Mouse (Mus musculus) megakaryocyte, embryonic 14.5 days (primary cell): Measurements from ENCODE around the gene Lsp1. TPM values are rescaled to one million over a fixed set of nuclear protein-coding genes. Genes with fewer than 3 reads are reported as not detected.

Source experiments
- H3K27me3 ChIP-seq: replicated peaks from 2 replicates; pipeline ENCODE3; 2012; ENCODE audit warnings: inconsistent platforms
- H3K36me3 ChIP-seq: replicated peaks from 2 replicates; pipeline ENCODE3; 2012; ENCODE audit warnings: low read length, inconsistent platforms, mixed read lengths
- H3K4me1 ChIP-seq: 2 replicates; pipeline ENCODE4 v1.6.1; 2012; ENCODE audit warnings: inconsistent platforms
- H3K4me3 ChIP-seq: replicated peaks from 2 replicates; pipeline ENCODE3; 2012; ENCODE audit warnings: moderate library complexity, mild to moderate bottlenecking, inconsistent platforms
- H3K9me3 ChIP-seq: 2 replicates; pipeline ENCODE4 v1.6.1; 2012; ENCODE audit warnings: inconsistent platforms
- FLI1 ChIP-seq: IDR thresholded peaks from 2 replicates; pipeline ENCODE4 v1.6.1; 2012; ENCODE audit warnings: low read length, inconsistent platforms, mixed read lengths
- GATA1 ChIP-seq: IDR thresholded peaks from 3 replicates; pipeline ENCODE4 v1.6.1; 2012; ENCODE audit warnings: mixed read lengths, low read length, inconsistent platforms, borderline replicate concordance
- polyA plus RNA-seq: library from polyadenylated mRNA; stranded (reverse); fragments of >175 nt; gene quantifications from 2 replicates; pipeline ENCODE4 v1.2.3, GENCODE M21; 2012; ENCODE audit warnings: low replicate concordance; ENCODE audit not compliant: insufficient read depth

Lsp1 gene
- polyA plus RNA-seq, 1 experiment: 33.2 TPM

DNA sequence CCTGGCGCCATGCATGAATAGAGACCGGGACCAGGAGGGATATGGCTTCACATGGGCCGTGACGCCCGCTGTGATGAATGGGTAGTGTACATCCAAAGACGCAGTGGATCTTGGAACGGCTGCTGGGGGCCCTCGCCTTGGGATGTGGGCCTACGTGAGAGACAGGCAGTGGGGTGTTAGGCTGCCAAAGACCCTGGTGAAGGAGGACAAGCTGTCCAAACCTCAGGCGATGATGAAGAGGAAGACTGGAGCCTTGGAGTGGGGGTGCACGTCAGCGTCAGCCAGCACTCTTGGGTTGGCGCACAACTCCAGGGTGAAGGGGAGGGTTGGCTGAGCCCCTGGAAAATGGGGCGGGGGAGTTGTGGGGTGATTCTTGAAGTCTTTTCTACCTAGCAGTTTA lies 29.5 kb upstream of the Lsp1 start:
- peaks cover 47% of the 10 kb centered on the region for H3K4me1 ChIP-seq
- no peaks in the 10 kb centered on the region for H3K9me3 ChIP-seq
- no peaks in the 10 kb centered on the region for H3K36me3 ChIP-seq
- peaks cover 74% of the 10 kb centered on the region for H3K27me3 ChIP-seq
- no peak for TF ChIP-seq FLI1
- no peak for TF ChIP-seq GATA1
- H3K4me3 ChIP-seq: no peak overlapping the region

- peaks cover 80% of the 10 kb centered on the region for H3K27me3 ChIP-seq
- H3K9me3 ChIP-seq: no peaks in the 10 kb centered on the region
- H3K4me3 ChIP-seq: no peak overlapping the region
Measured at GRCm38 (mm10) chr7:142433623-142434022, 27.0 kb upstream of the Lsp1 start.

GRCm38 (mm10) chr7:142434137-142434865 lies 26.3 kb upstream of the Lsp1 start, which contains the start of gene Syt8:
Syt8 (plus strand) TSS chr7:142434850.
- Histone ChIP-seq H3K36me3 (no peaks in the 10 kb centered on the region), H3K9me3 (no peaks in the 10 kb centered on the region), H3K4me3 (no peak within 1 kb of the TSS), H3K27me3 (peaks cover 80% of the 10 kb centered on the region), H3K4me1 (peaks cover 42% of the 10 kb centered on the region)
- TF ChIP-seq FLI1: no peak
- no peak for TF ChIP-seq GATA1

More at GRCm38 (mm10) chr7:142433623-142434022, 27.0 kb upstream of the Lsp1 start:
- no peaks in the 10 kb centered on the region for H3K36me3 ChIP-seq
- TF ChIP-seq GATA1: no peak
- TF ChIP-seq FLI1: no peak
- peaks cover 42% of the 10 kb centered on the region for H3K4me1 ChIP-seq

DNA sequence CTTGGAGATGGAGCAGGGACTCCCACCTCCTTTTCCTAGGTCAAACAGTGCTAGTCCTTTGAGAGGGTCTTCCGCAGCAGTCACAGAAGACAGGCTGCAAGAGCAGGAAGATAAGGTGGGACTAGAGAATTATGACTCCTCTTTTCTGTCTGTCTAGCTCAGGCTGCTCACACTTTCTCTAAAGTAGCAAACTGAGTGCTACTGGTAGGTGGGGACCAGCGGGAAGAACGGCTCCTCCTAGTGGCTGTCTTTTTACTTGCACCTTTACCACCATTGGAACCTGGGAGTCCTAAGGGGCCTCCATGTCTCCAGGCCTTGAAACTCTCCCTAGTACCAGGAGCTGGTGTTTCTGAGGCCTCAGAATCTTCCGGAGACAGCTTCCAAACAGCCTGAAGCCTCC lies 25.1 kb upstream of the Lsp1 start:
- Histone ChIP-seq H3K4me3 (no peak overlapping the region), H3K9me3 (no peaks in the 10 kb centered on the region), H3K4me1 (peaks cover 35% of the 10 kb centered on the region), H3K27me3 (peaks cover 76% of the 10 kb centered on the region), H3K36me3 (no peaks in the 10 kb centered on the region)
- TF ChIP-seq GATA1: no peak

DNA sequence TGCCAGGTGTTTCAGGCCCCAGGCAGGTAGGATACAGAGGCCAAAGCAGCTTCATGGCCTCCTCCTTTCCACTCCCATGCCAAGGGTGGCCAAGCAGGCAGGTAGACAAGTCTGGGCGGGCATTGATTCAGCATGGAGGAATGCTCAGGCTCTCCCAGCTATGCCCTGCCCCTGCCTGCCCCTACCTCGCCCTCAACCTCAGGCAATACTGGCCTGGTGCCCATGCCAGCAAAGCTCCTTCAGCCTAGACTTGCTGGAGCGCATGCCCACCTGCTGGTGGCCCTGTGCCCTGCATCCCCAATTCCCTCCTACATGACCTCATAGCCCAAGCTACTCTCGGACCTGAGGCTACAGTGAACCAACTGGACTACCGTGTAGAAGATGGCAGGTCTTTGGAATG lies 23.3 kb upstream of the Lsp1 start:
- Histone ChIP-seq H3K4me1 (peaks cover 36% of the 10 kb centered on the region), H3K27me3 (peaks cover 62% of the 10 kb centered on the region), H3K36me3 (no peaks in the 10 kb centered on the region), H3K4me3 (peak overlapping the region; percentile 10), H3K9me3 (no peaks in the 10 kb centered on the region)
- TF ChIP-seq GATA1: no peak
- no peak for TF ChIP-seq FLI1

DNA sequence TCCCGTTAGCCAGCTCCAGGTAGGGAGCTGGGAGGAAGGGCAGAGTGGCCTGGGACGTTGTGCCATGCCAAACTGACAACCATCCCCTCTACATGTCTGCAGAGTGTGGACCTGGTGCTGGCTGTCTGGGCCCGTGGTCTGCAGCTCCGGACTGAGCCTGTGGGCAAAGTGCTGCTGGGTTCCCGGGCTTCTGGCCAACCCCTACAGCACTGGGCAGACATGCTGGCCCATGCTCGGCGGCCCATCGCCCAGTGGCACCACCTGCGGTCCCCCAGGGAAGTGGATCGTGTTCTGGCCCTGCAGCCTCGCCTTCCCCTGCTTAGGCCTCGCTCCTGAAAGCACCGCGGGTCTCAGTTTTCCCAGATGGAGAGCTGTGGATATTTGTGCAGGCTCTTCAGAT lies 20.6 kb upstream of the Lsp1 start:
- Histone ChIP-seq H3K4me1 (peaks cover 30% of the 10 kb centered on the region), H3K9me3 (no peaks in the 10 kb centered on the region), H3K27me3 (peaks cover 45% of the 10 kb centered on the region), H3K4me3 (no peak overlapping the region), H3K36me3 (no peaks in the 10 kb centered on the region)
- TF ChIP-seq GATA1: no peak
- TF ChIP-seq FLI1: no peak

GRCm38 (mm10) chr7:142440657-142441114 lies 19.9 kb upstream of the Lsp1 start:
- peaks cover 45% of the 10 kb centered on the region for H3K27me3 ChIP-seq
- no peak overlapping the region for H3K4me3 ChIP-seq
- TF ChIP-seq FLI1 (no peak), GATA1 (no peak)
- H3K9me3 ChIP-seq: no peaks in the 10 kb centered on the region
- H3K36me3 ChIP-seq: no peaks in the 10 kb centered on the region
- H3K4me1 ChIP-seq: peaks cover 23% of the 10 kb centered on the region

GRCm38 (mm10) chr7:142441585-142441984 lies 19.0 kb upstream of the Lsp1 start, which contains the start of gene Tnni2:
Tnni2 (plus strand) TSS chr7:142441808.
- Histone ChIP-seq H3K36me3 (no peaks in the 10 kb centered on the region), H3K4me3 (peak within 1 kb of the TSS; percentile 15), H3K27me3 (peaks cover 44% of the 10 kb centered on the region), H3K4me1 (peaks cover 23% of the 10 kb centered on the region), H3K9me3 (no peaks in the 10 kb centered on the region)
- TF ChIP-seq FLI1 (no peak), GATA1 (no peak)

- no peak for TF ChIP-seq GATA1
- TF ChIP-seq FLI1: no peak
- Histone ChIP-seq H3K36me3 (no peaks in the 10 kb centered on the region), H3K9me3 (no peaks in the 10 kb centered on the region), H3K27me3 (peaks cover 38% of the 10 kb centered on the region), H3K4me1 (peaks cover 20% of the 10 kb centered on the region), H3K4me3 (peak overlapping the region; percentile 15)
Measured at GRCm38 (mm10) chr7:142442081-142442907, 18.3 kb upstream of the Lsp1 start.
